Mouse (Mus musculus) thymus, postnatal 4 days (tissue): ENCODE measurements at regions not wholly inside any gene's neighbourhood (a gene's known extent, or its start where the extent isn't known, plus 50 kb on each side); places are given as distances from the start of the nearest gene placed in this dataset.

Source experiments
- DNase-seq: peaks from one replicate; pipeline ENCODE4 v3.0.0; 2021

DNA sequence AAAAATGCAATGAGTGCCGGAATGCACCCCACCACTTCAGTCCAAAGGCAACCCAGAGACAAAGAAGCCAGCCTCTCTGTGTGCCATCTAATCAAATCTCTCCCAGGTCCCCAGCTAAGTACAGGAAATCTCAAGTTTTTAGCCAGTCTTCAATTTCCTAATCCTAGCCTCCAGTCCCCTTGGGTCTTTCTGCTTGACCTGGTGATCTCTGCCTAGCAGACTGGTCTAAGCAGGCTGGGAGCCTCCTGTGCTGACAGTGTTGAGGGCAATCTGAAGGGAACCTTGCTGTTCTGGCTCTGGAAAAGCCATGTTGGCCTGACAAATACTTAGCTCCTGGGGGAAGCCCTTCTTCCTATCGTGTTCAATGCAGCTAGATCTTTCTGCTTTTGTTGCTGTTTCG lies 248.9 kb downstream of the Nedd1 start:
- DNase-seq = no peak

DNA sequence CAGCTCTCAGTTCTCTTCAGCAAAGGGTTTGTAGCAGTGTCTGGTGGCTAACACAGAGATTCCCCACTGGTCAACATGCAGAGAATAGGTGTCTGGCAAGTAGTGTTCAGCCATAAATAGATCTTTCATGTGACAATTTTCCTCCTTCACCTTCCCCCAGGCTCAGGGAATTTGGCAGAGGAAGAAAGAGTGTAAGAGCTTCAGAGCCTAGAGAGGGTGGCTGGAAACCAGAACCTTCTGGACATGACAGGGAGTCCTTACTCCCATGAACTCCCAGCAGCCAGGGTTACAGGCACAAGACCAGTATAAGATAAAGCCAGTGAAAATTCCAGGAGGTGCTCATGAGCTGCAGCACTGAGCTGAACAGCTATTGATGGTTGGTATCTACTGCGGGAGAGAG lies 251.1 kb downstream of the Nedd1 start:
- DNase-seq = no peak

DNA sequence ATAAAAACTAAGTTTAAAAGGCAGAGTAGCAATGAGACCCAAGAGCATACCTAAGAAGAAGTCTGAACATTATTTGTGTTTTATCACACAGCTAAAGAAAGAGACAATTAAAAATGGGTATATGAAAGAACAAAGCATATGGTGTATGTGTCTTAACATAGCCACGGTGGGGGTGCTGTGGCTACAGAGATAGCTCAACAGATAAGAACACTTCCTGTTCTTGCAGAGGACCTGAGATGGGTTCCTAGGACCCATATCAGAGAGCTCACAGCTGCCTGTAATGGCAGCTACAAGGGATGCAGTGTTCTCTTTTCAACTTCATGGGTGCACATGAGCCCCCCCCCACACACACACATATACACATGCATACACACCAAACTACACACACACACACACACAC lies 267.0 kb downstream of the Nedd1 start:
- DNase-seq = no peak

DNA sequence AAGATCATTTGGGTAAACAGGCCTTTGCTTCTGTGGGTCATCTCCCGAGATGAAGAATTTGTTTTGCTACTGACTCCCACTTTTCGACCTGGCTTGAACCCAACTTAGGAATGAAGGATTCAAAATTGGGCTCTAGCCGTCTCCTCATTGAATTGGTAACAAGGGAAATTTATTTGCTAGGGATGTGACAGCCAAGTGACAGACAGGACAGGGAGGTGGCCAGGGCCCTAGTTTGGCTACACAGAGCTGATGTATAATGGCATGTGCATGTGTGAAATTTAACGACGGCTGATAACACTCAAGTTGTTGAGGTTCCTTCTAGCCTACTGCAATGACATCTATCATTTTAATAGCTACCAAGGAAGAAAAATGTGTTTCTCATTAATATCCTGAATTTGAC lies 268.7 kb downstream of the Nedd1 start:
- DNase-seq = no peak

DNA sequence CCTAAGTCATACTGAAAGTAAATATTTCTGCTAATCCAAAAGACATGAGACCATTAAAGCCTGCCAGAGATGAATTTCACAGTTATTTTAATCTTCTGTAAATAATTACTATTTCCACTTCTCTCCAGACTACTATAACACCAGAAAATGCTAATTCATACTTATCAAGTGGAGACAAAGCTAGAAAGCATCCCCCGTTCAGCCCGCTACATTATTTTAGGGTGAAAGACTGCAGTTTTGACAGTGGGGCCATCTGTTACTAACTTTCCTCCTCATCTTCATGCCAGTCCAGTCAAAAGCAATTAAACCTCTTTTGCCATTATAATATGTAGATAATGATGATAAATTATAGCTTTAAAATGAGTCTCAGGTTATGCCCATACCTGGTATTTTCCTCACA lies 276.3 kb downstream of the Nedd1 start:
- DNase-seq = no peak

DNA sequence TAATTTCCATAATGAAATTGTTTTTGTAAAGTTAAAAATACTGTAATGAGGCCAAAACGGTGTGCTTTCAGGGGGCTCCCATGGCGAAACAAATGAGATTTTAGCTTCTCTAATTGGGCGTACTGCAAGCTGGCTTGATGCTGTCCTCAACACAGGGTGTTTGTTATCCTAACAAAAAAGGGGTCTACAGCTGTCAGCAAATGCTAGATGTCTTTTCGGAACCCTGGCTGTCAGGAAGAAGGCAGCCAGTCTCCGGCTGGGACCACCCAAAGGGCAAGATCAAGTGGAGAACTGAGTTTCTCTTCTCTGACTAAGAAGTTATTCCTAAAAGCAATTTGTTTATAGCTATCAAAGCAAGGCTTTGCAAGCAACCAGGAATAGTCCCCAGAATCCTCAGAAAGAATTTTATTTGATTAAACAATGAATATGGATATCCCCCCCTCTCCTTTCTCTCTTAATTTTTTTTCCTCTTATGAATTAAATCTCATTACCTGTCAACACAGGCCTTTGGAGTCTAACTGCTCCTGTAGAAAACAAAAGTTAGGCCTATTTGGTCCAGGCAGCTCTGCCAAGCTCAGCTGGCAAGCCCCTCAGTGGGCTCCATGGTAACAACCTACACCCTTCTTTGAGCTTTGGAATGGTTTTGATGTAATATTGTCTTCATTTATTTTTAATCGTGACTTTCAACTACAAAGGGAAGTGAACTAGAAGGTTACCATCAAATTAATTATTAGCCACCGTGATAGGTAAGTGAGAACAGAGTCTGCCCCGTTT lies 283.4 kb downstream of the Nedd1 start:
- no peak for DNase-seq

DNA sequence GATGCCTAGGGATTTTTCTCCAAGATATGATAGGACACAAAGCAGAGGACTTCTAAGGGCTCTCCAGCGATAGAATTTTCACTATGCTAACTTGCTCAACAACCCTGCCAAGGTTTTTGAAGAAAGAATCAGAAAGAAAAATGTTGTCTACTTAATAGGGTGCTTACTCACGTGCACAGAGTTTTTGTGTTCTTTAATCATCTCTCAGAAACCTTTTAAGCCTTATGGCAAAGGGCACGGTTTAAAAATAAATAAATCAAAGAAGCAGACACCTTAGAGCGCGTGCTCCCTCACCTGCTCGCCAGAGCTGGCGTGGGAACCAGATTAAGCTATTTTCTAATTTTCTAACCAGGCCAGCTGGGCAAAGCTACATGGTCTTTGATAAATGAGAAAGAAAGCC lies 293.0 kb downstream of the Nedd1 start:
- no peak for DNase-seq

DNA sequence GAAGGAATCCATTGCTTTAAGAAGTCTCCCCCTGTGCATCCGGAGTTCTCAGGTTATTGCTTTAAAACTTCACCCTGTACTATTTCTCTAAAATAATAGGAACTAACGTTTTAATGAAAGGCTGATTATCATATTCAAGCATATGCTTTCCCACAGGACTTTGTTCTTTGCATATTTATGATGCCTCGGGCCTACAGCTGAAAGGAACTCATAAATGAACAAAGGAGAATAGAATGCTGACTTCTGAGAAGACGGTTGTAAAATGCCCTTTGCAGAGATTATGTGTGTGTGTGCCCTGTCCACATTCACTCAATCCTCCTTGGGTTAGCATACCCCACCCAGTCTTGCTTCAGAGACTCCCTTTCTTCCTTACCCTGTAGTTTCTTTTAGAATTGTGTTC lies 294.2 kb downstream of the Nedd1 start:
- DNase-seq = no peak

DNA sequence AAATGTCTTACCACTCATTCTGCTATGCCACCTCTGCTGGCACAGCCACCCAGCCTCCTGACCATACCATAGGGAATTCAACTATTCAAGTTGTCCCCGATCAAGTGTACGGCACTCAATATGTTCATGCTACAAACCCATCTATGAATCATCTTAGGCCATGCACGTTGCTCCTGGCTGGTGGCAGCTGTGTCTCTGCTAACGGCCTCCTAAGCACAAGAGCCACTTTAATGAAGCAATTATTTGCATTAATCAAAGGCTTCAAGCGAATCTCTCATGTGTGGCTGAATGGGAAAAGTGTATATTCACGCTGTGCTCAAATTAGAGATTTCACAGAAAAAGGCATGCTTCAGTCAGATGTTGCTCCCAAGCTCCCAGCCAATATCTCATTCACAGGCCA lies 295.8 kb downstream of the Nedd1 start:
- no peak for DNase-seq

DNA sequence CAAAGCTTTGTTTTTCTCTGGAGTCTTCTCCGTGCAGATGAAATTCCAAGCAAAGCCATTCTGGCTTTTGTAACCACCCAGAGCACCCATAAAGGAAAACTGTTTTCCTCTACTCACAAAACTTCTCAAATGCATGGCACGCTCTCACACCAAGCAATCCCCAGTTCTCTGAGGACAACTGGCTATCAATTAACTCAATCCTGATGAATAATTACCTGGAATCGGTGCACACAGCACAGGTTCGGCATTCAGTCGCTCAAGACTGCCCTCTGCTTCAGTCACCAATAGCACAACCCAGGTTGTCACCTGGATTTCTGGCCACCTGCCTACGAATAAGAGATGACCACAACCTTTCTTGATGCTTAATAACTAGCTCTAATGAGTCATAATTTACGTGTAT lies 309.5 kb downstream of the Nedd1 start:
- DNase-seq = no peak

DNA sequence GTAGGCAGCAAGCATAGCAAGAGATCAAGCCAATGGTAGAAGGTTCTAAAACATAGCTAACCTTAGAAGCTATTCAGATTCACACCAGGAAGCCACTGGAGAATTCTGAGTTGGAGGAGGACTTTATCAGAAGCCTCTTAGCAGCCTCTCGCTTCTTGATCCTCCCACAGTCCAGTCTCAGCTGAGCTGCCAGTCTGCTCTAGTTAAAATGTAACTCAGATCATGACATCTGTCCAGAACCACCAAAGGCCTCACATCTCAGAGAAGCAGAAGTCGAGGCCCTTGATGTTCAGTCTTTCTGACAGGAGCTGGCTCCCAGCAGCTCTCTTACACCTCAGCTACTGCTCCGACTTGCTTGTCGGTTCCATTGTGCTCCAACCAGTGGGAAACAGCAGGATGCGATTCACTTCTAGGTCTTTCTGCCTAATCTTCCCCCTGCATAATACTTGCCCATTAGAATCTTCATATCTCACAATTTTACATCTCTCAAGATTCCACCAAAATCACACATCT lies 311.4 kb downstream of the Nedd1 start:
- DNase-seq = no peak

DNA sequence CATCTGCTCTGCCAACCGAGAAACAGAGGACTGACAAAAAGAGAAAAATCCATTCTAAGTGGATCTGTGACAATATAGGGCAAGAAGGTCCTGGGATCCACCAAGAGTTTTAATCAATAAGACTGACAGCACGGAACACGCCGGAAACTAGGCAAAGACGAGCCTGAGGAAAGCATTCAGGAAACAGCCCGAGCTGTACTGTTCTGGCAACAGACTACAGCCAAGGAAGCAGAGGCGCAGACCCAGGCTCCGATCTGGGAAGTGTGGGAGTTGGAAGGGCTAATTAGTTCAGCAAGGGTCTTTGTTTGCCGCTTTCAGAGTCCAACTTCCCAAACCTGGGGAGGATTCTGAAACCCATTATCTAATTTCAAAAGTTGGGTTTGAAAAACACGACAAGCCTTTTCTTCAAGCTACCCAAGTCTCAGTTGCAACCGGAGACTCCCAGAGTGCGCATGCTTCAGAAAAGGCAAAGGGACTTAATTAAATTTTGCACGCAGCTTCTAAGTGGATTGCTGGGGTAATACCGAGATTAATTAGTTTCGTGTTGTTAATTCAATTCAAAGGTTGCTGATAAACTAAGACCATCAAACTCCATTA lies 317.4 kb downstream of the Nedd1 start:
- DNase-seq = no peak

DNA sequence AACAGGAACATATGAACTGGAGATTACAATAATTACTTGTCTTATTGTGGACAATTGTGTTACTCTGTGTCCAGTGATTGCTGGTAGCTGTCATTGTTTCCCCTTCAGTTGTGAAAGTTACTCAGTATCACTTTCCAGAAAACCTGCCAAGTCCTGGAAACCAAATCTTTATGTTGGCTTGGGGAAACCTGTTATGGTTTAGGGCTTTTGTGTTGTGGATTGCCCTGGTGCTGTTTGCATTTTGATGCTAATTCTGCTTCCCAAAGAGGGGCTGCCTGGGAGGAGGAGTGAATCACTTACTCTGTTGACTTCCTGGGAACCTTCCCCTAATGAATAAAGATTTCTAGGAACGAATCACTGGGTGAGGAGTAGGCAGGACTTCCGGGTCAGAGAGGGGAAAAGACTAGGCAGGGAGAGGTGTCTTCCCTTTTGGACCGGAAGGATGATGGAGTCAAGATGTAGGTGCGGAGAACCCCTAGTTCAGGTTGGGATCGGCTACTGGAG lies 321.6 kb downstream of the Nedd1 start:
- DNase-seq = no peak

DNA sequence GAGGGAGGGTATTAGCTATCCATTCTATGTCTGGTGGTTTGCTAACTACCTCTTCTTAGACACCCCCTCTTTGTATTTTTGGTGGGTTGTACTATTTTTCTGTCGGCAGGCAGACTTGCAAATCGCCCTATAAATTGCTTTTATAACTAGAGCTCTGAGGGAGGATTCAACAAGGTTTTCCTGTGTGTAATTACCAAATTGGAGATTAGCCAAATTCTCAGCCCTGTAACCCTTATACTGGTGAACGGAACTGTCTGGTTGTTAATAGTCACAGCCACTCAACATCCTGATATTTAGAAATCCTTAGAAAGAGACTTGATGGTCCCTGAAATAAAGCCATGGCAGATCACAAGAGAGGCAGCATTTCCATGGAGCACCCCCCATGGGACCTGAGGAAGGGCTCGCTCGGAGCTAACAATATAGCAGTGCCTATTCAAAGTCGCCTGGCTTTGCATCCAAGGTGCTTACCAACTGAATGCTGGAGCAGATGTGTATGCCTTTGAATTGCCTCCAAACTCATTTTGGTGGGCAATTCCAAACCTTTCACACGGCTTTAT lies 333.0 kb downstream of the Nedd1 start:
- no peak for DNase-seq

DNA sequence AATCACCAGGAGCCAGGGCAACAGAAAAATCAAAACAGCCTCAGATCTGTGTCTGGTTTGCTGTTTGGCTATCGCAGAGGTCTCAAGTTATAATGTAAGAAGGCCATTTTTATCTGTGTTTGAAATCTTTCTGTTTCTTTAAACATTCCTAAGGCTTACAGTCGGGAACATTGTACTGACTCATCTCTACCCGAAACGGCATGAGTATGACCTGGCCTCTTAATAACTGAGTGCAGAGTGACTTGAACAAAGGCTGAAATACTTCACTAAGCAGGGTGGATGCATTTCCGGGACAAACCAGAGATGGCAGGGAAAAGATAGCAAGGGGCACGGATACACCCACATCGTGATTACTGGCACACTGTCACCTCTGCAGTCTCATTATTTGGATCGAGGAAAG lies 355.1 kb downstream of the Nedd1 start:
- no peak for DNase-seq

DNA sequence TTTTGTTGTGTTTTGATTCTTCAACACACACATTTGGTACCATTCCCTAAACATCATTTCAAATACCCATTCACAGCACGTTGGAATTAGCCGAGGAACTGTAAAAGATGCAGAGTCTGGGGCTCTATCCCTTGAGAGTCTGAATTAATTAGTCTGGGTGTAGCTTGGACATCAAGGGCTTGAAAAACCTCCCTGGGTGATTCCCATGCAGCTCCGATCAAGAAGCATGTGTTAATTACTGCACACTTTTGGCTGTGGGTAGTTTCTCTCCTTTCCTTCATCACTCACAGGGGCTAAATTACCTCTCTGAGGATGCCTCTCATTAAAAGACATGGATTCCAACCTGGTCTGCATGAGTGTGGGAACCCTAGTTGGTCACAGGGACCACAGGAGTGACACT lies 365.5 kb downstream of the Nedd1 start:
- no peak for DNase-seq

DNA sequence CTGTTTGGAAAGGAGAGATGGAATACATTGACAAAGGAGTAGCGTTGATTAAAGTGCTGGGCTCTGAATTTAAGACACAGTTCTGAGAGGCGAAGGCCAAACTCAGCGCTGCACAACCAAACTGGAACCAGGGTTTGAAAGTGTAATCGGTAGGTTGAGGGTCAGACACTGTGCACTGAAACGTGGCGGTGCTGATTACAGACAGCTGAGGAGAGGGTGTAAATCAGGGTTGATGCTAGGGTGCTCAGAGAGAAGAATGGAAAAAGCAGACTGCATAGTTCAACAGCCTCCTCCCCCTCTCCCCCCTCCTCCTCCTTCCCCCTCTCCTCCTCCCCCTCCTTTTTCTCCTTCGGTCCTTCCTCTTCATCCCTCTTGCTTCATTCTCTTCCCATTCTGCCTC lies 373.2 kb downstream of the Nedd1 start:
- no peak for DNase-seq

DNA sequence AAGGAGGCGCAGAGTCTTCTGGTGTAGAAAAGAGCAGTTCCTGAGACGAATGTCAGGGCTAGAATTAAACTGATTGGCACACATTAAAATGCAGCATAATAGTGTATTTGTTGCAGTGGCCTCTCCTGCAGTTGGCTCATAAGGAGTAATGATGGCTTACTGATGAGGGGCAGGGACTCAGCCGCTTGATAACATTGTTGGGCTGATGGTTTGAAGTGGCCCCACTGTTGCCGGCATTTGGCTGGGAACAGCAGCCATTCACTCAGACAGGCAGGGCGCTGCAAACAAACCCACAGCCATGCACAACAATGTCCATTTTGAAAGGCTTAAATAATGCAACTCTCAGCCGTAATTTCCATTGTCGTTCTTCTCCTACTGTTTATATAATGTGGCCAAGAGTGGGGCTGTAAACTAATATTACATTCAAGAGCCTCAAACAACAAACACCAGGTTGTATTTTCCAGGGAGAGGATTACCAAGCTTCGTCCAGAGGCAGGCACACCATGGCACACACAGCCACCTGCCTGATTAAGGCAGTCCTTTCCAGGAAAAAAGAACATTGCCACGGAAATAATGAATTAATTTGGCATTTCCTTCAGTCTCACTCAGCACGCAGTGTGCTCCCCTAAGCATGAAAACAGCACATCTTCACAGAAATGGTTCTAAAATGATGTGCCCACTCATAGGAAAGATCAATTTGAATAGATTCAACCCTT lies 374.1 kb downstream of the Nedd1 start:
- DNase-seq = no peak

DNA sequence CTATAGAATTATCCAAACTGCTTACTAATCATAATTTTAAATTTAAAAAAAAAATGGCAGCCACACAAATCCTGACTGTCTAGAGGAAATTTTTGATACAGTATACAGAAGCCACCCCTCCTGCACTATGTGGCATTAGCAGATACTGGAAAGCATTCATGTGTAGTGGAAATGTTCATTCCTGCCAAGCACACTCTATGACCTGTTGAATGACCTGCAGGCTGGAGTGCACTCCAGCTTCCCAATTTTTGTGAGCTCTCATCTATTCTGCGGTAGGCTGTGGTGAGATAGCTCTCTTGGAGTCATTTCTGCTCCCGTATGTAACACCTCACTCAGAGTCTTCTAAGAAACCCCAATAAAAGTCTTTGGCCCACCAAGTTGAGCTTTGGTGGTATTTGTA lies 382.5 kb downstream of the Nedd1 start:
- no peak for DNase-seq

DNA sequence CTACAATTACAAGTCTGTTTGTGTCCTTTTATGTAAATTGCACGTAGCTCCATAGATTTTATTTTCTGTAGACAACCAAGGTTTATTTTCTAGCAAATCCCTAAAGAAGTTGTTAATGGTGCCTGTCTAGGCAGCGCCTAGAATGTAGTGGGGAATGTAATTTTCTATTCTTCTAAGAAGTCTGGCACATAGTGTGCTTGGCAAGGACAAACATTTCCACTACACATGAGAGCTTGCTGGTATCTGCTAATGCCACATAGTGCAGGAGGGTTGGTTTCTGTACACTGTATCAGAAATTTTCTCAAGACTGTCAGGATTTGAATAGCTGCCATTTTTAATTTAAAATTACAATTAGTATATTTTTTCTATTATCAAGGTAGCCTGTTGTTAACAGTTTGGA lies 385.3 kb downstream of the Nedd1 start:
- DNase-seq = no peak

DNA sequence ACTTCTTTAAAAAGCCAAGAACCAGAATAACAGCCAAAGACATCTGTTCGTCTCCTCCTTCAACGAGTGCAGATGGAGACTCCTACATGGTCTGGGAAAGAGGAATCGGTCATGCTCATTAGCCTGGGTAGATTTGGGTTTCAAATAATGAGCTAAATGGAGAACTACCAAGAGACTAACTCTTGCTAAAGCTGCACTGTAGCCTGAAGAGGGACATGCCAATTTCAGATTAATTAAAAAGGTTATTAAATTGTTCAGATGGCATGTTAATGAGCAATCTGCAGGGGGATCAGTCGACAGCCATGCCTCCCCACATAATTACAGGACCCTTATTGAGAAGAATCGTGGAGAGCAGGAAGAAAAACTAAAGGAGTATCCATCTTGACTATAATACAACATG lies 386.1 kb downstream of the Nedd1 start:
- no peak for DNase-seq

DNA sequence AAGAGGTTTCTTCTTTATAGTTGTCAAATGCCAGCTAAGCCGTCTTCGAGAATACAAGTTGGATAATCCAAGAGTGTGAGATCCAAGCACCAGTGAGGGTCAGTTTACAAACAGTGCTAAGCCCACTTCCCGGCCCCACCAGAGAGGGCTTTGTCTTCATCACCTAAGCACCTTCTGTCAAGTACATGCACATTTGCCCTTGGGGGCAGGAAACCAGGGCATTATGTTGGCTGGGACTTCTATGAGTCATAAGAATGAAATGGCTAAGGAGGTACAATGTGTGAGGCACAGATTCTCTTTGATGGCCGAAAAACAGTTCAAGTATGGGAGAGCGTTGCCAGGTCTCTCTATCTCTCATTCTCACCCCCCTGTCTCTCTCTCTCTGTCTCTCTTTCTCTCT lies 387.1 kb downstream of the Nedd1 start:
- DNase-seq = no peak

DNA sequence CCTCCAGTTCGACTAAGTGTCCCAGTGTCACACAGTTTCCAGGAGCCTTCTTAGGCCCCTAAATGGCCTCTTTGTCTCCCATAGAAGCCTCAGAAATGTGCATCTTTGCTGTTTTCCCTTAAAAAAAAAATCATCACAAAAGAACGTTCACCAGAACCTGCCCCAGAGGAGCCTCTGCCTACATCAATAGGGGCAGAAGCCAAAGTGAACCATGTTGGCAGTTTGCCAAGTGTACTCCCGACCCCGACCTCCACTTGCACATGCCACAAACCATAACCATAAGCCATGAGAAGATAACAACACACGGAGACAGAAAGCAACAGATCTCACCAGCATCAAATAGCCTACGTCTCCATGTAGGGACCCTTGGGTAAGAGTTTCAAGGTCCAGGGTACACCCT lies 388.4 kb downstream of the Nedd1 start:
- DNase-seq = no peak
